Mouse (Mus musculus): Measurements from ENCODE around the gene Atp4b.

GRCm38 (mm10) chr8:13338901-13339645 is 57.6 kb downstream of the Atp4b start:
- TF ChIP-seq GATA1 (IDR thresholded peaks at IDR 0.05; ENCODE audit: low read length) (no peak), TAL1 (IDR thresholded peaks at IDR 0.05; ENCODE audit: low read length) (no peak)

All from erythroblast, embryonic 14.5 days (primary cell).